Mouse (Mus musculus) liver, embryonic 14.5 days (tissue): Measurements from ENCODE around the gene Gm49392.

Experiments used
- CTCF ChIP-seq: IDR thresholded peaks from 2 replicates; pipeline ENCODE4 v1.5.1; 2016; ENCODE audit warnings: antibody characterized with exemption, low read depth, control low read depth
- EP300 ChIP-seq: IDR thresholded peaks from 2 replicates; pipeline ENCODE4 v1.6.1; 2016; ENCODE audit warnings: antibody characterized with exemption, low read depth

GRCm38 (mm10) chr13:60802749-60803148, 93.9 kb downstream of the Gm49392 start, which contains the start of gene Ctsll3:
- TF ChIP-seq CTCF, result no peak
- no peak for TF ChIP-seq EP300
